ENCODE assay signal across 7 mouse cellular contexts in genomic region chrX:136047528-136047927, GRCm38 (mm10). TPM values are rescaled to one million over a fixed set of nuclear protein-coding genes. Genes with fewer than 3 reads are reported as not detected.
DNase-seq lines count a peak whose midpoint lies in the region; ATAC-seq and TF ChIP-seq lines count a peak whose summit lies in the region.

No protein-coding gene starts in this region.

- H3K27me3 ChIP-seq in forebrain, postnatal 0 days (ENCODE audit: insufficient read depth, low read length) = no peaks in the 10 kb centered on the region
- H3K27me3 ChIP-seq in liver, embryonic 11.5 days (replicated peaks; ENCODE audit: control insufficient read depth, insufficient read depth, low read length) = no peaks in the 10 kb centered on the region

- 20% methylated on average over 5 of the region's 5 CpGs for WGBS in forebrain, postnatal 0 days
- 14% methylated on average over 5 of the region's 5 CpGs for WGBS in liver, embryonic 11.5 days

- H3K9ac ChIP-seq in forebrain, postnatal 0 days = no peak overlapping the region
- H3K9ac ChIP-seq in liver, embryonic 11.5 days (ENCODE audit: low read depth, low read length) = no peak overlapping the region

- peak; percentile 77 for TF ChIP-seq CTCF in forebrain, postnatal 0 days (IDR thresholded peaks at IDR 0.05; ENCODE audit: low read depth)

- H3K27ac ChIP-seq in forebrain, postnatal 0 days (ENCODE audit: low read depth, low read length) = no peak overlapping the region
- H3K27ac ChIP-seq in liver, embryonic 11.5 days (ENCODE audit: low read depth, low read length) = no peak overlapping the region

- no peak overlapping the region for H3K4me2 ChIP-seq in forebrain, postnatal 0 days (ENCODE audit: low read depth)
- no peak overlapping the region for H3K4me2 ChIP-seq in liver, embryonic 11.5 days

- H3K9me3 ChIP-seq in forebrain, postnatal 0 days (ENCODE audit: low read length) = no peaks in the 10 kb centered on the region
- H3K9me3 ChIP-seq in liver, embryonic 11.5 days (ENCODE audit: control insufficient read depth, low read length) = no peaks in the 10 kb centered on the region

- H3K4me3 ChIP-seq in forebrain, postnatal 0 days (ENCODE audit: low read depth, low read length) = no peak overlapping the region
- no peak overlapping the region for H3K4me3 ChIP-seq in liver, embryonic 11.5 days (ENCODE audit: low read depth, low read length)

- peak; percentile 83 for ATAC-seq in forebrain, postnatal 0 days
- 0 out of 2 replicates have a peak, but pooled peaks have one; percentile 49 for ATAC-seq in liver, embryonic 11.5 days (replicated peaks; ENCODE audit: low FRiP score)

- H3K36me3 ChIP-seq in forebrain, postnatal 0 days (ENCODE audit: insufficient read depth) = no peaks in the 10 kb centered on the region
- H3K36me3 ChIP-seq in liver, embryonic 11.5 days (ENCODE audit: control insufficient read depth, insufficient read depth, low read length) = no peaks in the 10 kb centered on the region

- peak; percentile 2 to 11 for DNase-seq in CD8-positive naive resting alpha-beta T cell, adult 2 months (ENCODE audit: low read depth in 2 of 2, low spot score in 2 of 2)
- peak; percentile 66 for DNase-seq in MEL-GATA-1-ER (ENCODE audit: extremely low read depth, low read depth)
- DNase-seq in cerebellum, adult 18-20 months = peak; percentile 67 to 77
- peak; percentile 87 for DNase-seq in forebrain, postnatal 0 days
- peak; percentile 72 for DNase-seq in kidney, postnatal 10 days
- DNase-seq in liver, embryonic 11.5 days (ENCODE audit: low spot score) = no peak
- peak; percentile 81 for DNase-seq in retina, postnatal 1 day

- H3K4me1 ChIP-seq in forebrain, postnatal 0 days (ENCODE audit: insufficient read depth) = no peaks in the 10 kb centered on the region
- no peaks in the 10 kb centered on the region for H3K4me1 ChIP-seq in liver, embryonic 11.5 days (replicated peaks; ENCODE audit: control insufficient read depth, insufficient read depth, low read length)

RNA-seq across cellular contexts. Expression of gene Arxes1, which starts 14.4 kb away (rescaled TPM):
- 54.5 and 55.4 TPM in 2 replicates for total RNA-seq in forebrain, postnatal 0 days (2014; rRNA removed)
- polyA plus RNA-seq in forebrain, postnatal 0 days (2015; fragmentation: Nextera tagmentation; extraction: Ambion mirVana) = 109 and 190 TPM in 2 replicates
- 29.4 and 32.8 TPM in 2 replicates for polyA plus RNA-seq in liver, embryonic 11.5 days (2014; fragmentation: Nextera tagmentation; extraction: Ambion mirVana)

RNA-seq across cellular contexts. Expression of gene Bex2, which starts 20.5 kb away (rescaled TPM):
- 417 and 436 TPM in 2 replicates for total RNA-seq in forebrain, postnatal 0 days (2014; rRNA removed)
- polyA plus RNA-seq in forebrain, postnatal 0 days (2015; fragmentation: Nextera tagmentation; extraction: Ambion mirVana) = 952 and 965 TPM in 2 replicates
- 260 and 268 TPM in 2 replicates for polyA plus RNA-seq in liver, embryonic 11.5 days (2014; fragmentation: Nextera tagmentation; extraction: Ambion mirVana)

RNA-seq across cellular contexts. Expression of gene Nxf3, which starts 37.5 kb away (rescaled TPM):
- total RNA-seq in forebrain, postnatal 0 days (2014; rRNA removed) = not detected in 2 replicates
- polyA plus RNA-seq in forebrain, postnatal 0 days (2015; fragmentation: Nextera tagmentation; extraction: Ambion mirVana) = 0.27 TPM in 1 of 2 replicates, not detected in the other
- 0.23 and 0.25 TPM in 2 replicates for polyA plus RNA-seq in liver, embryonic 11.5 days (2014; fragmentation: Nextera tagmentation; extraction: Ambion mirVana)

RNA-seq across cellular contexts. Expression of gene Arxes2, which starts 53.9 kb away (rescaled TPM):
- total RNA-seq in forebrain, postnatal 0 days (2014; rRNA removed) = 179 and 211 TPM in 2 replicates
- 235 and 280 TPM in 2 replicates for polyA plus RNA-seq in forebrain, postnatal 0 days (2015; fragmentation: Nextera tagmentation; extraction: Ambion mirVana)
- 51.6 and 58.6 TPM in 2 replicates for polyA plus RNA-seq in liver, embryonic 11.5 days (2014; fragmentation: Nextera tagmentation; extraction: Ambion mirVana)
